Mouse (Mus musculus) hindbrain, embryonic 11.5 days (tissue): ENCODE results near the gene Gm34653. TPM values are rescaled to one million over a fixed set of nuclear protein-coding genes. Genes with fewer than 3 reads are reported as not detected.
"Not testable (repeated sequence)": the region's sequence is repeated elsewhere in the genome, so short reads cannot be mapped to it uniquely, and the experiment has no call there.

Experiments used
- ATAC-seq: fragments of 200-750 bp; cut with Nextera tagmentation; 2 replicates; pipeline ENCODE4 v1.8.0; 2017; ENCODE audit warnings: mild to moderate bottlenecking, moderate TSS enrichment, moderate library complexity; ENCODE audit not compliant: low FRiP score
- DNase-seq: peaks from one replicate; pipeline ENCODE4 v3.0.0-alpha.2; 2015; ENCODE audit warnings: low spot score
- H3K27ac ChIP-seq: fragments of 300-500 bp; sonication (generic); 2 replicates; pipeline ENCODE4 v1.5.1; 2014; ENCODE audit warnings: mild to moderate bottlenecking, low read depth, low read length
- H3K27me3 ChIP-seq: fragments of 300-500 bp; sonication (generic); 2 replicates; pipeline ENCODE4 v1.6.1; 2014; ENCODE audit warnings: mild to moderate bottlenecking, low read length, moderate library complexity, mixed read lengths; ENCODE audit not compliant: control insufficient read depth, insufficient read depth
- H3K36me3 ChIP-seq: fragments of 300-500 bp; sonication (generic); 2 replicates; pipeline ENCODE4 v1.6.1; 2014; ENCODE audit warnings: mild to moderate bottlenecking, low read length, moderate library complexity, mixed read lengths; ENCODE audit not compliant: control insufficient read depth, insufficient read depth
- H3K4me1 ChIP-seq: fragments of 300-500 bp; sonication (generic); replicated peaks from 2 replicates; pipeline ENCODE4 v1.6.1; 2014; ENCODE audit warnings: low read length, mixed read lengths; ENCODE audit not compliant: control insufficient read depth, insufficient read depth
- H3K4me2 ChIP-seq: fragments of 300-500 bp; sonication (generic); replicated peaks from 2 replicates; pipeline ENCODE4 v1.6.1; 2014; ENCODE audit warnings: mild to moderate bottlenecking, low read depth, low read length
- H3K4me3 ChIP-seq: fragments of 300-500 bp; sonication (generic); 2 replicates; pipeline ENCODE4 v1.5.1; 2014; ENCODE audit warnings: low read depth, low read length
- H3K9ac ChIP-seq: fragments of 300-500 bp; sonication (generic); 2 replicates; pipeline ENCODE4 v1.6.1; 2014; ENCODE audit warnings: low read depth, low read length
- H3K9me3 ChIP-seq: fragments of 300-500 bp; sonication (generic); 2 replicates; pipeline ENCODE4 v1.6.1; 2016; ENCODE audit warnings: low read length; ENCODE audit not compliant: control insufficient read depth
- WGBS: fragments of 180-500 bp; shearing (Covaris S2); extraction: QIAGEN DNeasy Blood & Tissue Kit; methylation state at CpG from one replicate; pipeline ENCODE4 v1.1.7; 2014; 5-methylcytosine and 5-hydroxymethylcytosine counted together
- polyA plus RNA-seq: library from polyadenylated mRNA; unstranded; fragments of >200 nt; fragmentation: Nextera tagmentation; extraction: Ambion mirVana; gene quantifications from 2 replicates; pipeline ENCODE4 v1.2.1, GENCODE M21; 2014

Gene Gm34653
- polyA plus RNA-seq, 1 experiment from 2014 or later, result not detected

DNA sequence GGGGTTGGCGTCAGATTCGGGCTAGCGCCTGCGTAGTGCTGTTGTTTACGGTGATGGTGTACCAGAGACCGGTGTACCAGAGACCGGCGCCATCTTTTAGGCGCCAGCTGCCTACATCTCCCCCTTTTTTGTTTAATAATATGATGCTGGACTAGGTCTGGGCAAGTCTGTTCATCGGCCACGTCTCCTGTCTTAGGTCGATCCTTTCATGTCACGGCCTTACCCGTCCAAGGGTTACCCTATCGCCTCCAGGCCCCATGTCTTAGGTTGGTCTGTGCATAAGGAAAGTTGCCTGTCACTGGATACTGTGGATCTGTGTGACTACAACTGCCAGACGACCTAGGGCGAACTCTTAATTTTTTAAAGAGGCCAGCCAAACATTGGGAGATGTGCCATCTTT lies 2.7 kb upstream of the Gm34653 start:
- H3K36me3 ChIP-seq, H3K9ac ChIP-seq, H3K27ac ChIP-seq, DNase-seq, H3K4me1 ChIP-seq, H3K27me3 ChIP-seq, H3K4me3 ChIP-seq, H3K9me3 ChIP-seq, H3K4me2 ChIP-seq, ATAC-seq: not testable (repeated sequence)
- WGBS, result 95% methylated on average over 17 of the region's 17 CpGs

DNA sequence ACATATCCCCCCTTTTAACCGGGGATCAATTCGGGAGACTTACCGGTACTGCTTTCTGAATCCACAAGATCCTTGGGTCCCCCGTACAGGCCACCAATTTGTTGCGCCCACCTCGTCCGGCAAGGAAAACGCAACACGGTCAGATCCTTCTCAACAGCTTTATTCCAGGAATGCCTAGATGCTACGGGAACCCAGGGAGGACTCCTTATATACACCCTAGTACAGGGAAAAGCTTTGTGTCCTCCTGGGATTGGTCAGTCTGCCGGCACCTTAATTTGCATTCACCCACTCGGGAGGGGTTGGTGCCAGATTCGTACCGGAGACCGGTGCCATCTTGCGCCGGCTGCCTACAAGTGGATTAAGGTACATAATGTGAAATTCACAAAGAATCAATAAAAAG lies 817 bp downstream of the Gm34653 start:
- 85% methylated on average over 17 of the region's 17 CpGs for WGBS
- H3K27me3 ChIP-seq, result no peaks in the 10 kb centered on the region
- no peak overlapping the region for H3K27ac ChIP-seq
- H3K4me3 ChIP-seq, result no peak overlapping the region
- no peak overlapping the region for H3K4me2 ChIP-seq
- H3K4me1 ChIP-seq, result no peaks in the 10 kb centered on the region
- no peaks in the 10 kb centered on the region for H3K9me3 ChIP-seq
- no peaks in the 10 kb centered on the region for H3K36me3 ChIP-seq
- H3K9ac ChIP-seq, result no peak overlapping the region
- ATAC-seq, result no peak
- no peak for DNase-seq

DNA sequence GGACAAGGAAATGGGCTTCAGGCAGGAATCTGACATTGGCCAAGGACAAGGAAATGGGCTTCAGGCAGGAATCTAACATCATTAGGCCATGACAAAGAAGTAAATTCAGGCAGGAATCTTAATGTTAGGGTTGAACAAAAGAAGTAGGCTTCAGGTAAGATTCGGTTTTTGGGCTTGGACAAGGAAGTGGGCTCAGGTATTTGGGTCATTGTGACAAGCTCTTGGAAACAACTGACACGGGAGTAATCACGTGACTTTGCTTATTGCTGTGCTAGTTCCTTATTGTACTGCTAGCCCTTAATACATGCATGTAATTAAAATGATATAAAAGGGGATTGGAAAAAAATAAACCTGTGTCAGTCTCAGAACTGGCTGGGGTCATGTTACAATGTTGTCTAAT lies 2.9 kb downstream of the Gm34653 start:
- 79% methylated on average over 3 of the region's 3 CpGs for WGBS
- no peak overlapping the region for H3K4me2 ChIP-seq
- H3K27ac ChIP-seq, result no peak overlapping the region
- no peaks in the 10 kb centered on the region for H3K27me3 ChIP-seq
- H3K9ac ChIP-seq, result no peak overlapping the region
- no peaks in the 10 kb centered on the region for H3K9me3 ChIP-seq
- no peak for ATAC-seq
- H3K4me3 ChIP-seq, result no peak overlapping the region
- no peak for DNase-seq
- no peaks in the 10 kb centered on the region for H3K4me1 ChIP-seq
- H3K36me3 ChIP-seq, result no peaks in the 10 kb centered on the region

DNA sequence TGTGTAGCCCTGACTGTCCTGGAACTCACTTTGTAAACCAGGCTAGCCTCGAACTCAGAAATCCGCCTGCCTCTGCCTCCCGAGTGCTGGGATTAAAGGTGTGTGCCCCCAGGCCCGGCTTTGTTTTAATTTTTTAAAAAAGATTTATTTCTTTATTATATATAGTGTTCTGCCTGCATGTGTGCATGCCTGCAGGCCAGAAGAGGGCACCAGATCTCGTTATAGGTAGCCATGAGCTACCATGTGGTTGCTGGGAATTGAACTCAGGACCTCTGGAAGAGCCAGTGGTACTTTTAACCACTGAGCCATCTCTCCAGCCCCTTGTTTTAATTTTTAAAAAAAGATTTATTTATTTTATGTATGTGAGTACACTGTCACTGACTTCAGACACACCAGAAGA lies 7.3 kb downstream of the Gm34653 start:
- not testable (repeated sequence) for H3K4me3 ChIP-seq, H3K4me1 ChIP-seq, H3K9me3 ChIP-seq, H3K27me3 ChIP-seq, H3K4me2 ChIP-seq, H3K27ac ChIP-seq, H3K9ac ChIP-seq, DNase-seq, ATAC-seq, H3K36me3 ChIP-seq
- WGBS, result 79% methylated on average over 5 of the region's 5 CpGs

DNA sequence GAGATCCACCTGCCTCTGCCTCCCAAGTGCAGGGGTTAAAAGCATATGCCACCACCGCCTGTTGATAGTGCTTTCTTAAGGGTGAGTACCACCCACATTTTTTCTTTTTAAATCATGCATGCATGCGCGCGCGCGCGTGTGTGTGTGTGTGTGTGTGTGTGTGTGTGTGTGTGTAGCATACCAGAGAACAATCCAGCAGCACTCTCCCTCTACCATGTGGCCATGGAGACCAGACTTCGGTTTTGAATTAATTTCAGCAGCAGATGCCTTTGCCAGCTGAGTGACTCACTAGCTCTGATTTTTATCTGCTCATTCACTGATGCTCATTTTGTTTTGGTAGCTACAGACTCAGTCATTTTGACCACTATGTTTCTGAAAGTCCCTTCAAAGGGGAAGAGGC lies 8.9 kb downstream of the Gm34653 start:
- no peak for ATAC-seq
- 95% methylated on average over 8 of the region's 8 CpGs for WGBS
- Histone ChIP-seq H3K9me3 (no peaks in the 10 kb centered on the region), H3K36me3 (no peaks in the 10 kb centered on the region), H3K4me3 (no peak overlapping the region), H3K9ac (no peak overlapping the region), H3K27ac (no peak overlapping the region), H3K4me1 (no peaks in the 10 kb centered on the region), H3K27me3 (no peaks in the 10 kb centered on the region), H3K4me2 (no peak overlapping the region)
- no peak for DNase-seq

DNA sequence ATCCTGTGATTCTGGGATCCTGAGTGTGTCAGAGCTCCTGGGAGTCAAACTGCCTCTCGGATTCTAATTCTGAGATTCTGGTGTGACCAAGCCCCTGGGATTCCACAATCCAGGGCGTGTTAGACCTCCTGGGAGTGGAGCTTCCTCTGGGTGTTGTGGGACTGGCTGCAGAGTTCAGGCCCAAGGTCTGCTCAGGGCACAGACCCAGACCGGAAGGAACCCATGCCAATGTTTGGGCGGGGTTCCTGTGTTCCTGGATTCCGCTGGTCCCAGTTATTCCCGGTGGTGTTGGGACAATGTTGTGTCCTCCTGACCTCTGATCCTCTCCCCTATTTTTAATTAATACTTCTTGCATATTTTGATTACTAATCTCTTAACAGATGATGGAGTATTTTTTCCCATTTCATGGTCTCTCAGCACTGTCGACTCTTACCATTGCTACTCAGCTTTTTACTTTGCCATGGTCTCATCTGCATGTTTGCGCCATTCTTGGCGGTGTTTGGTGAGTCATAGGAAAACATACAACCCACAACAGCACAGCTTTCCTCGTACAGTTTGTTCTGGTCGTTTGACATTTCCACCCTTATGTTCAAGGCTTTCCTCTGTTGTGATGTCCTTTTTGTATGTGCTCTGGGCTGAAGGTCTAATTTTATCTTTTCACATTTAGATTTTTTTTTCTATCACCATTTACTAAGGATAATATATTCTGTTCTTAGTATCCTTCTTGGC lies 10.6 kb downstream of the Gm34653 start:
- H3K4me3 ChIP-seq, result no peak overlapping the region
- no peak overlapping the region for H3K9ac ChIP-seq
- DNase-seq (no peak), ATAC-seq (no peak)
- no peaks in the 10 kb centered on the region for H3K36me3 ChIP-seq
- no peaks in the 10 kb centered on the region for H3K4me1 ChIP-seq
- no peaks in the 10 kb centered on the region for H3K9me3 ChIP-seq
- H3K27ac ChIP-seq, result no peak overlapping the region
- H3K27me3 ChIP-seq, result no peaks in the 10 kb centered on the region
- 87% methylated on average over 11 of the region's 11 CpGs for whole genome bisulfite sequencing
- H3K4me2 ChIP-seq, result no peak overlapping the region

DNA sequence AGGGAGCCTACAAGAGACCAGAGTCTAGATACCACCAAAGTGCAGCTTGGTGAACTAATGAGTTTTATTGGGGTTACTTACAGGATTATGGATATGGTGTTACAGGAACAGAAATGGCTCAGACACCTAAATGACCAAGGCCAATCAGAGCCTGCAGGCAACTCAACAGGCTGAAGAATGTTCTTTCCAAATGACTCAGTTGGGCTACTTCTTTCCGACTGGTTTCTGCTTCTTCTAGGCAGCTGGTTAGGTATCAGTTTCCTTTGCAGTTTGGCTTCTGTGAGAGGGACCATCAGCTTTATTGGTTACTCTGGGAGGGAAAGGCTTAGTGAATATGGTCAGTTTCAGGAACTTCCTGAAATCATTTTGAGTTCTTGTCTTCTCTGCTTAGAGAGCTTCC lies 14.9 kb downstream of the Gm34653 start:
- Histone ChIP-seq H3K9me3 (no peaks in the 10 kb centered on the region), H3K27ac (no peak overlapping the region), H3K9ac (no peak overlapping the region), H3K27me3 (no peaks in the 10 kb centered on the region), H3K4me2 (no peak overlapping the region), H3K36me3 (0 out of 2 replicates have a peak, but pooled peaks cover 7% of the 10 kb centered on the region), H3K4me3 (no peak overlapping the region), H3K4me1 (no peaks in the 10 kb centered on the region)
- DNase-seq, result no peak
- 89% methylated on average over 1 of the region's 1 CpGs for WGBS
- no peak for ATAC-seq

DNA sequence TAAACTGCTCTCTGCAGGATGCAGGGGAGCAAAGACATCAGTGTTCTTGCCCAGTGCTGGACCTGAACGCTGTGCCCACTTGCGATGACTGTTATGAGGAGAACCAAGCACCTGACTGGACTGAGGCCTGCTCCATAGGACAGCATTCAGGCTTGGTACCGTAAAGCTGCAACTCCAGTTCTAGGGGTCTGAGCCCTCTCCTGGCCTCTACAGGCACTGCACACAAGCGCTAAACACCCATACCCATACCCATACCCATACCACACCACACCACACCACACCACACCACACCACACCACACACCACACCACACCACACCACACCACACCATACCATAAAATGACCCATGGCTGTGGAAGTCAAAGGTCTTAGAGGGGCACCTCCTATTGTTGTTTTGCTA lies 22.5 kb downstream of the Gm34653 start:
- H3K4me3 ChIP-seq, result no peak overlapping the region
- H3K9me3 ChIP-seq, result no peaks in the 10 kb centered on the region
- ATAC-seq (no peak), DNase-seq (no peak)
- no peak overlapping the region for H3K4me2 ChIP-seq
- H3K9ac ChIP-seq, result no peak overlapping the region
- no peaks in the 10 kb centered on the region for H3K4me1 ChIP-seq
- no peaks in the 10 kb centered on the region for H3K27me3 ChIP-seq
- WGBS, result 91% methylated on average over 4 of the region's 4 CpGs
- peaks cover 32% of the 10 kb centered on the region for H3K36me3 ChIP-seq
- H3K27ac ChIP-seq, result no peak overlapping the region

DNA sequence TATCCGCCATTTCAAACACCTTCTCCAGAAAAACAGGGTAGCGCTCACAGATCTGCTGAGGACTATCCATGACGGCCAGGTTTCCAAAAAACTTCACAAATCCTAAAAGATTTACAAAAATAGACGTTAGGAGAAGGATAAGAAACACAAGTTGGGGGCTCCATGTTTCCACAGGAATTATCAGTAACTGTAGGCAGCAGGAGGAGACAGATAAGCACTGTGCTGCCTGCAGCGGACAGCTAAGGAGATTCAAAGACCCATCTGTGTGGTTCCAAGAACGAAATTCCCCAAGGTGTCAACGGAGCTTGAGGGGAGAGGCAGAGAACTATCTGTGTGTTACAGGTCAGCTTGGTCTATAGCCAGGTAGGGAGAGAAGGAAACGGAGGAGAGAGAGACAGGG lies 24.9 kb downstream of the Gm34653 start:
- Histone ChIP-seq H3K36me3 (peaks cover 30% of the 10 kb centered on the region), H3K4me2 (no peak overlapping the region), H3K4me1 (no peaks in the 10 kb centered on the region), H3K4me3 (no peak overlapping the region), H3K27ac (no peak overlapping the region), H3K9me3 (no peaks in the 10 kb centered on the region), H3K9ac (no peak overlapping the region), H3K27me3 (no peaks in the 10 kb centered on the region)
- DNase-seq, result no peak
- no peak for ATAC-seq
- WGBS, result 89% methylated on average over 8 of the region's 8 CpGs
